Mouse (Mus musculus) thymus, adult 2 months (tissue): ENCODE data around the gene Klf13. TPM values are rescaled to one million over a fixed set of nuclear protein-coding genes. Genes with fewer than 3 reads are reported as not detected.

Source experiments
- DNase-seq: peaks from one replicate; pipeline ENCODE4 v3.0.0; 2021
- H3K27ac ChIP-seq: fragments of 200-500 bp; 2 replicates; pipeline ENCODE4 v1.5.1; 2012; ENCODE audit warnings: low read length, control low read depth; ENCODE audit not compliant: control insufficient read depth, insufficient read depth
- H3K27me3 ChIP-seq: fragments of 200-500 bp; 2 replicates; pipeline ENCODE4 v1.6.1; 2012; ENCODE audit warnings: mild to moderate bottlenecking, low read length, moderate library complexity, mixed read lengths; ENCODE audit not compliant: control insufficient read depth, insufficient read depth
- H3K36me3 ChIP-seq: fragments of 200-500 bp; 2 replicates; pipeline ENCODE4 v1.6.1; 2012; ENCODE audit warnings: mild to moderate bottlenecking, low read length, moderate library complexity; ENCODE audit not compliant: control insufficient read depth, insufficient read depth
- H3K4me1 ChIP-seq: fragments of 200-500 bp; replicated peaks from 2 replicates; pipeline ENCODE4 v1.6.1; 2012; ENCODE audit warnings: low read length; ENCODE audit not compliant: control insufficient read depth, insufficient read depth
- H3K4me3 ChIP-seq: fragments of 200-500 bp; 2 replicates; pipeline ENCODE4 v1.5.1; 2012; ENCODE audit warnings: mild to moderate bottlenecking, low read length, control low read depth, moderate library complexity; ENCODE audit not compliant: control insufficient read depth, insufficient read depth
- CTCF ChIP-seq: fragments of 200-500 bp; IDR thresholded peaks from 2 replicates; pipeline ENCODE4 v1.5.1; 2012; ENCODE audit warnings: mild to moderate bottlenecking, control low read depth, low read length, moderate library complexity, borderline replicate concordance; ENCODE audit not compliant: control insufficient read depth, poor library complexity, insufficient read depth; ENCODE audit errors: extremely low read depth
- POLR2A ChIP-seq: fragments of 200-500 bp; IDR thresholded peaks from 2 replicates; pipeline ENCODE4 v1.6.1; 2012; ENCODE audit warnings: mild to moderate bottlenecking, low read length, control low read depth, moderate library complexity; ENCODE audit not compliant: control insufficient read depth, poor library complexity, insufficient read depth; ENCODE audit errors: extremely low read depth
- WGBS: fragments of 180-500 bp; shearing (Covaris S2); methylation state at CpG from one replicate; pipeline ENCODE4 v1.1.7; 2018; 5-methylcytosine and 5-hydroxymethylcytosine counted together
- polyA plus RNA-seq: library from polyadenylated mRNA; depleted of rRNA; stranded (reverse); fragments of >200 nt; gene quantifications from 2 replicates; pipeline ENCODE4 v1.2.3, GENCODE M21; 2012

Gene Klf13
- polyA plus RNA-seq, 1 experiment: 172 TPM

DNA sequence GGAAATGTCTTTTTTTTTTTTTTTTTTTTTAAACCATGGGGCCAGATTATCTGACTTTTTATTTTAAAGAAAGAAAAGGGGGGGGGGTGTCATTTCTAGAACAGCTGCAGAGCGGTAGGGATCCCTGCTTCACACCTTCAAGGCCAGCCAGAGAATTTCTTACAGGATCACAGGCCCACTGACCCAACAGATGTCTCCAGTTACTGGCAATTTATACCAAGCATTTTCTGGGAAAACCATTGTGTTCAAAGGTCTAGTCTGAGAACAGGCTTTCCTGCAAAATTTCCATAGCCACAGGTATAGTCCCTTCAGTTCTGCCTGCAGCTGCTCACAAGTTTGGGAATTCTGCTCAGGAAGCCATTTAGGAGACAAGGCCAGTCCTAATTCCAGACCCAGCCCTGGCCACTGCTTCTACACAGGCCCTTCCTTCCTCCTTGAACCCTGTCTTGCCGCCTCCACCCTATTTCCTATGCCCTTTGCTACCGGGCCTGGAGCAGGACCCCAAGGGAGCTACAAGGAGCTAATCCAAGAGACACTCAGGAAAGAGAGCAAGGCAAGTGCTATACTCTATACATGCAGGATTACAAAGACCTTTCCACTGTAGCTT, 36.0 kb downstream of the Klf13 start:
- 84% methylated on average over 3 of the region's 3 CpGs for WGBS
- DNase-seq: no peak
- H3K27me3 ChIP-seq: no peaks in the 10 kb centered on the region
- H3K4me1 ChIP-seq: peaks cover 71% of the 10 kb centered on the region
- H3K27ac ChIP-seq: peak overlapping the region; percentile 38
- TF ChIP-seq POLR2A: no peak
- TF ChIP-seq CTCF: no peak
- no peak overlapping the region for H3K4me3 ChIP-seq
- H3K36me3 ChIP-seq: no peaks in the 10 kb centered on the region

DNA sequence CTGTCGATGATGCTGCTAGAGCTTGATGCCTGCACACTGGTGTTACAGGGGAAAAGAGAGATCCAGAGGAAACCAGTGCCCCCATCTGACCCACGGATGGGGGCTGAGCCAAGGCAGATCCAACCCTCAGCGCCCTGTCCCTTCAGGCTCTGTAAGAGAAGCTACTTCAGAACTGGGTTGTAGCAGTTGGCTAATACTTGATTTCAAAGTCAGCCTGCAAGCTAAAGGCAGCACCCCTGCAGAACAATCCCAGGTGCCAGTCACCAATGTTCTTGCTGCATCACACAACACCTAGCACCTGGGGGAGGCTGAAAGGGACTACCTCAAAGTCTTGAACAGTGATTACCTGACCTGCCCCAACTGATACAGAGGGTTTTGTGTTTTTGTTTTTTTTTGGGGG, 36.8 kb downstream of the Klf13 start:
- Histone ChIP-seq H3K4me1 (peaks cover 77% of the 10 kb centered on the region), H3K27me3 (no peaks in the 10 kb centered on the region), H3K27ac (peak overlapping the region; percentile 86), H3K4me3 (peak overlapping the region; percentile 9; the same call in 1 of the 2 replicates), H3K36me3 (no peaks in the 10 kb centered on the region)
- 61% methylated on average over 3 of the region's 3 CpGs for WGBS
- no peak for DNase-seq
- TF ChIP-seq CTCF (no peak), POLR2A (no peak)

DNA sequence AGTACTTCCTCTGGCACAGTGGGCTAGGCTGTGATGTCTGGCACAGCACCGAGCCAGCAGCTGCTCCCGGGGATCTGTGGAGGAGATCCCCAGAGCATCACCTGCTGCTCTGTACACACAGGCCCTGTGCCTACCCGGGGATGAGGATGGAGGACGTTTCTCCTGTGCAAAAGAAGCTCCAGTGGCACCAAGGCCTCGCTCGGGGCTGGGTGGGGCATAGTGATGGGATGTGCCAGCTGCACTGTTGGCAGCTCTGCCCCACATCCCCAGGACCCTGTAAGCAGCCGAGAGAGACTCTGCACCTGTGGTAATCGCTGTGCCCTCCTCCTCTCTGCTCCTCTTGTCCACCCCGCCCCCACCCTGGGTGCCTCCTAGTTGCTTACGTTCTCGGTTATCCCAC, 37.4 kb downstream of the Klf13 start:
- peaks cover 81% of the 10 kb centered on the region for H3K4me1 ChIP-seq
- H3K4me3 ChIP-seq: peak overlapping the region; percentile 19
- whole genome bisulfite sequencing: 6% methylated on average over 11 of the region's 11 CpGs

DNA sequence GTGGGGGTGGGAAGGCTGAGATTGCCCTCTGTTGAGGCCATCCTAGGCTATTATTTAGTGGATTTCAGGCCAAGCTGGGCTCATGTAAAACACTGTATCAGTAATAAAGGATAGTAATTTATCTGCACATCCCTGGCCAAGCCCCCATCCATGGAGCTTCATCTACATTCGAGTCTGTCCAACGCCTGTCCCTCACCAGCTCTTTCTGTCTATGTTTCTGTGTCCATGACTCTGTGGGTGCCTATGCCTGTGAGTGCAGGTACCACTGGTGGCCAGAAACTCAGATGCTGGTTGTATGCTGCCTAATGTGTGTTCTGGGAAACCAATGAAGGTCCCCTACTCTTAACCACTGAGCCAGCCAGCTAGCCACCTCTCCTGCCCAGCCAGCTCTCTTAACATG, 38.3 kb downstream of the Klf13 start:
- peak overlapping the region; percentile 87 for H3K27ac ChIP-seq
- H3K4me1 ChIP-seq: peaks cover 80% of the 10 kb centered on the region
- H3K4me3 ChIP-seq: no peak overlapping the region
- no peak for DNase-seq
- H3K27me3 ChIP-seq: no peaks in the 10 kb centered on the region
- TF ChIP-seq CTCF: no peak
- no peak for TF ChIP-seq POLR2A
- 95% methylated on average over 2 of the region's 2 CpGs for WGBS
- H3K36me3 ChIP-seq: no peaks in the 10 kb centered on the region

More for the DNA sequence above, 37.4 kb downstream of the Klf13 start:
- DNase-seq: peak; percentile 89
- H3K27me3 ChIP-seq: no peaks in the 10 kb centered on the region
- no peak for TF ChIP-seq CTCF
- TF ChIP-seq POLR2A: no peak
- H3K27ac ChIP-seq: peak overlapping the region; percentile 87
- H3K36me3 ChIP-seq: no peaks in the 10 kb centered on the region

DNA sequence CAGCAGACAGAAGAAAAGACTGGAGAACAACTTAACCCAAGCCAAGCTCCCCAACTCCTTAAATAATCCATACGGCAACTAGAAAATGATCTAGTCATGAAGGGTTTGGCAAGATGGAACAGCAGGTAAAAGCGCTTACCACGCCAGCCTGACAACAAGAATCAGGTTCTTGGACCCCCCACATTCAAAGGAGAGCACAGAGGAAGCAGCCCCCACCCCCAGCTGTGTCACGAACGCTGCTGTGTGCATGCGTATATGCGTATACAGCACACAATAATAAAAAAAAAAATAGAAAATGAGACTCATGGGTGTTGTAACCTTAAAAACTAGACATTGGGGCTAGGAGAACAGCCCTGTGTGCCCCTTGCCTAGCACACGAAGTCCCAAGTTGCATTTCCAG, 38.8 kb downstream of the Klf13 start:
- peaks cover 80% of the 10 kb centered on the region for H3K4me1 ChIP-seq
- no peak for DNase-seq
- H3K36me3 ChIP-seq: no peaks in the 10 kb centered on the region
- no peak overlapping the region for H3K4me3 ChIP-seq
- TF ChIP-seq CTCF (no peak), POLR2A (no peak)
- 75% methylated on average over 8 of the region's 8 CpGs for WGBS
- H3K27me3 ChIP-seq: no peaks in the 10 kb centered on the region
- H3K27ac ChIP-seq: peak overlapping the region; percentile 87

DNA sequence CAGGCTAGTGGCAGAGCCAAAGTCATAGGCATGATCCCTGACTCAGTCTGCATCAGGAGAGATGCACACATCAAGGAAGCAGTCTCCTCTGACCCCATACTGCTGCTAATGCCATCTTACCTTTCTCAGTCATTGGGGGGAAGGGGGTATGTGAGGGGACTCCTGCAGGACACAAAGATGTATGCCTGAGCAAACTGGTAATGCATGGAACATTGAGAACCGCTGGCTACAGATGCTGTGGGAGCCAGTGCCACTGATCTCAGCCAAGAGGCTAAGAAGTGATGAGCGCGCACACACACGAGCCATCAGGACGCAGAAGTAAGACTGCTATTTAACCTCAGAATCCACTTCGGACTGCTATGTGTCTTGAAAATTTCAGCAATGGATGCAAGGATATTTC, 40.5 kb downstream of the Klf13 start:
- H3K4me3 ChIP-seq: no peak overlapping the region
- no peaks in the 10 kb centered on the region for H3K27me3 ChIP-seq
- DNase-seq: no peak
- H3K36me3 ChIP-seq: no peaks in the 10 kb centered on the region
- 91% methylated on average over 6 of the region's 6 CpGs for WGBS
- H3K4me1 ChIP-seq: peaks cover 70% of the 10 kb centered on the region
- H3K27ac ChIP-seq: peak overlapping the region; percentile 39; the same call in 1 of the 2 replicates
- TF ChIP-seq CTCF (no peak), POLR2A (no peak)

DNA sequence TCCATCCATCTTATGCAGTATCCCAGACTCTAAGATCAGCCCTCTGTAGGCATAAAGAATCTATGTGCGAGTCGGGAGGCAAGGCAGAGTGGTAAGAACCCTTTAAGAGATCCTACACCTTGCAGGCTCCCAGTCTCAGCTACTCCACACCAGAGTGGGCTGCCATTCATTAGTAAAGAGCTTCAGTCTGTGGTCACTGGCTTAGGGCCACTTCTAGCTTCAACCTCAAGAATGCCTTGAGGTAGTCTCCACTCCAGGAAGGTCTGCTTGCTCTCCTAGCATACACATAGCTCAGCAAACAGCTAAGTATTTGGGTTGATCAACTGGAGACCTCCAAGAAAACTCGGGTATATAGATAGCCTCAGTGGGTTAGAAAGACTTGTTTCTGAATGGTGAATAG, 41.1 kb downstream of the Klf13 start:
- DNase-seq: no peak
- 12% methylated on average over 3 of the region's 3 CpGs for WGBS
- TF ChIP-seq POLR2A (no peak), CTCF (no peak)
- H3K4me3 ChIP-seq: no peak overlapping the region
- no peaks in the 10 kb centered on the region for H3K27me3 ChIP-seq
- H3K27ac ChIP-seq: peak overlapping the region; percentile 64
- H3K4me1 ChIP-seq: peaks cover 65% of the 10 kb centered on the region
- no peaks in the 10 kb centered on the region for H3K36me3 ChIP-seq
